26 mouse cellular contexts compared by ENCODE assay signal in the genomic region with DNA sequence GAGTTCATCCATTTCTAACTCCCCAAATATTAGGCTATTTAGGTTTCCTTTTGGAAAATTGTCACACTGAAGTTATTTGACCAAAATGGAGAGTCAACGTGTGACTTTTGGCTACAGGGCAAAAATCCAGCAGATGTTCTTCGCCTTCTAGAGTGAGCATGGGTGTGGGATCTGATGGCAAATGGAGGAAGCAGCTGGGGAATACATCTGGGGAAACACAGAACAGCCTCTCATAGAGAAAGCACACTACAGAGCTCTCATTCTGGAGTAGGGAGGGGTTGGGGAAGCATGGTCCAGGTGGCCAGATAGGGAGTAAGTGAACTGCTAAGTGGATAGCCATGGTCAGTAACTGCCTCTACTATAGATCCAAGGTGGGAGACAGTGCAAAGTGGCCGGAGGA. TPM values are rescaled to one million over a fixed set of nuclear protein-coding genes. Genes with fewer than 3 reads are reported as not detected.
DNase-seq lines count a peak whose midpoint lies in the region; ATAC-seq and TF ChIP-seq lines count a peak whose summit lies in the region.
"Had no signal": no experiment of that assay in that cellular context is flagged by ENCODE, and none has a peak within 500 bp of the region (broad histone marks: within the 10 kb centered on the region; RNA-seq: fewer than 3 reads in every experiment).

No protein-coding gene starts in this region.

- no peak for ATAC-seq in forebrain, embryonic 13.5 days
- ATAC-seq: activated CD4-positive, CD25-positive, alpha-beta regulatory T cell, adult 4 months; forebrain, embryonic 14.5 days; intestine, postnatal 0 days had no signal

- no peak for DNase-seq in gastrocnemius, adult 2 months
- DNase-seq in gastrocnemius, postnatal 14 days, result no peak
- DNase-seq in heart, adult 18-20 months, result peak; percentile 18 to 66
- no peak for DNase-seq in heart, embryonic 10.5 days (ENCODE audit: low spot score)
- DNase-seq in heart, adult 9 months (ENCODE audit: low spot score in 2 of 2), result peak; percentile 21 to 73
- DNase-seq in heart, postnatal 14 days, result no peak
- DNase-seq: adrenal gland, adult 8-10 months; adrenal gland, postnatal 25 days; cerebellum, adult 18-20 months; cerebellum, adult 9-10 months; cerebellum, postnatal 14 days; gastrocnemius, postnatal 36 days; kidney, adult 2 months had no signal

- WGBS in heart, embryonic 10.5 days, result 66% methylated on average over 3 of the region's 3 CpGs
- WGBS in forebrain, embryonic 13.5 days, result 91% methylated on average over 3 of the region's 3 CpGs

- intact Hi-C loops in gastrocnemius, adult 2 months (cut with DNase I), result no loop called here
- intact Hi-C loops in gastrocnemius, postnatal 14 days (cut with DNase I; ENCODE audit: low total_unique reads), result no loop called here
- intact Hi-C loops in heart, postnatal 14 days (cut with DNase I), result loop anchor here (5.0 kb wide), 3 partner anchors 42 to 197 kb away; a partner anchor contains a TSS

- no peak overlapping the region for H3K4me2 ChIP-seq in forebrain, embryonic 13.5 days
- H3K4me2 ChIP-seq: heart, embryonic 15.5 days; hindbrain, embryonic 15.5 days had no signal

- H3K9me3 ChIP-seq in heart, embryonic 10.5 days, result no peaks in the 10 kb centered on the region
- H3K9me3 ChIP-seq in forebrain, embryonic 13.5 days (replicated peaks), result no peaks in the 10 kb centered on the region
- H3K9me3 ChIP-seq: forebrain, embryonic 10.5 days; heart, embryonic 15.5 days; hindbrain, embryonic 15.5 days had no signal

- no peaks in the 10 kb centered on the region for H3K27me3 ChIP-seq in heart, embryonic 10.5 days (ENCODE audit: insufficient read depth, poor library complexity, severe bottlenecking)
- H3K27me3 ChIP-seq in forebrain, embryonic 13.5 days, result no peaks in the 10 kb centered on the region
- H3K27me3 ChIP-seq: heart, embryonic 15.5 days; hindbrain, embryonic 15.5 days had no signal

- H3K4me3 ChIP-seq in gastrocnemius, adult 2 months, result no peak overlapping the region
- H3K4me3 ChIP-seq in heart, embryonic 10.5 days, result no peak overlapping the region
- no peak overlapping the region for H3K4me3 ChIP-seq in brown adipose tissue, adult 24 weeks (ENCODE audit: insufficient read depth, low read depth, low read length)
- no peak overlapping the region for H3K4me3 ChIP-seq in forebrain, embryonic 13.5 days
- H3K4me3 ChIP-seq: forebrain, embryonic 10.5 days; heart, embryonic 15.5 days; hindbrain, embryonic 15.5 days had no signal

- no peaks in the 10 kb centered on the region for H3K36me3 ChIP-seq in heart, embryonic 10.5 days
- no peaks in the 10 kb centered on the region for H3K36me3 ChIP-seq in forebrain, embryonic 13.5 days (ENCODE audit: poor library complexity, severe bottlenecking)
- H3K36me3 ChIP-seq: forebrain, embryonic 10.5 days; heart, embryonic 15.5 days; hindbrain, embryonic 15.5 days had no signal

- H3K9ac ChIP-seq in forebrain, embryonic 13.5 days, result no peak overlapping the region
- H3K9ac ChIP-seq: heart, embryonic 15.5 days; hindbrain, embryonic 15.5 days had no signal

- H3K4me1 ChIP-seq in heart, embryonic 10.5 days, result no peaks in the 10 kb centered on the region
- peaks cover 14% of the 10 kb centered on the region for H3K4me1 ChIP-seq in brown adipose tissue, adult 24 weeks (ENCODE audit: control insufficient read depth, insufficient read depth, insufficient read length, low read length)
- H3K4me1 ChIP-seq in forebrain, embryonic 13.5 days, result peaks cover 6% of the 10 kb centered on the region
- H3K4me1 ChIP-seq: heart, embryonic 15.5 days; hindbrain, embryonic 15.5 days had no signal

- H3K27ac ChIP-seq in gastrocnemius, adult 2 months, result peak overlapping the region; percentile 49; the same call in 1 of the 2 replicates
- H3K27ac ChIP-seq in heart, embryonic 10.5 days, result no peak overlapping the region
- peak overlapping the region; percentile 27; the same call in 1 of the 2 replicates for H3K27ac ChIP-seq in brown adipose tissue, adult 24 weeks (replicated peaks; ENCODE audit: low read depth, low read length)
- H3K27ac ChIP-seq in forebrain, embryonic 13.5 days, result no peak overlapping the region
- H3K27ac ChIP-seq: forebrain, embryonic 10.5 days; hindbrain, embryonic 15.5 days; kidney, postnatal 0 days had no signal

- no peak for TF ChIP-seq CTCF in gastrocnemius, adult 2 months (IDR thresholded peaks at IDR 0.05)

RNA-seq across cellular contexts. Expression of a gene that starts 50.6 kb away (rescaled TPM):
- total RNA-seq in gastrocnemius, adult 2 months (2021), result not detected
- not detected for total RNA-seq in gastrocnemius, postnatal 14 days (2021)
- not detected for total RNA-seq in heart, adult 18-20 months (2021)
- 0.47 and 0.57 TPM in 2 replicates for polyA plus RNA-seq in heart, embryonic 10.5 days (2016; fragmentation: Nextera tagmentation; extraction: Ambion mirVana)
- total RNA-seq in heart, postnatal 14 days (2021), result under 1 TPM; 0.15 to 0.29 TPM
- not detected in 2 replicates for polyA plus RNA-seq in brown adipose tissue, adult 24 weeks (2012; ENCODE audit: insufficient read depth, insufficient read length, missing spikeins)
- polyA plus RNA-seq in forebrain, embryonic 13.5 days (2015; fragmentation: Nextera tagmentation; extraction: Ambion mirVana), result 0.24 and 0.37 TPM in 2 replicates
- total RNA-seq: ES-E14; gastrocnemius, postnatal 36 days; granulocyte monocyte progenitor cell, adult 5-6 weeks; heart, postnatal 36 days had no signal
- polyA plus RNA-seq: activated CD4-positive, CD25-positive, alpha-beta regulatory T cell, adult 4 months; embryonic facial prominence, embryonic 11.5 days; forebrain, embryonic 10.5 days had no signal

Comparison
In these comparisons a context has a peak if more than half of its experiments do, and no peak if none do; other contexts are left out.
1. DNase-seq: peak in heart, adult 18-20 months (2 of 2) and heart, adult 9 months (2 of 2); none in gastrocnemius, adult 2 months (single experiment), gastrocnemius, postnatal 14 days (single experiment), heart, embryonic 10.5 days (single experiment) and heart, postnatal 14 days (0 of 2).
2. H3K27ac ChIP-seq: peak in gastrocnemius, adult 2 months (single experiment) and brown adipose tissue, adult 24 weeks (single experiment); none in heart, embryonic 10.5 days (single experiment) and forebrain, embryonic 13.5 days (single experiment).